Mouse (Mus musculus) myocyte (in vitro differentiated cells): ENCODE measurements around the gene Dysf. TPM values are rescaled to one million over a fixed set of nuclear protein-coding genes. Genes with fewer than 3 reads are reported as not detected.

Experiments used
- H3K27me3 ChIP-seq: one replicate; pipeline ENCODE4 v1.6.1; 2011; ENCODE audit not compliant: control insufficient read depth, insufficient read depth, insufficient read length
- H3K36me3 ChIP-seq: one replicate; pipeline ENCODE4 v1.6.1; 2011; ENCODE audit not compliant: control insufficient read depth, insufficient read depth
- H3K4me2 ChIP-seq: one replicate; pipeline ENCODE4 v1.6.1; 2011; ENCODE audit warnings: low read depth, control low read depth
- H3K4me3 ChIP-seq: one replicate; pipeline ENCODE4 v1.5.1; 2011; ENCODE audit warnings: mild to moderate bottlenecking, control low read depth, moderate library complexity
- H3K79me2 ChIP-seq: one replicate; pipeline ENCODE4 v1.6.1; 2011; ENCODE audit not compliant: control insufficient read depth, insufficient read depth
- H3ac ChIP-seq: one replicate; pipeline ENCODE4 v1.6.1; 2011; ENCODE audit not compliant: control insufficient read depth, insufficient read length
- CEBPB ChIP-seq: IDR thresholded peaks from 2 replicates; pipeline ENCODE4 v1.6.1; 2011; ENCODE audit warnings: mild to moderate bottlenecking, moderate library complexity; ENCODE audit not compliant: poor library complexity, insufficient read depth, severe bottlenecking
- E2F4 ChIP-seq: IDR thresholded peaks from one replicate; pipeline ENCODE4 v1.6.1; 2011; ENCODE audit warnings: mild to moderate bottlenecking, control low read depth, moderate library complexity; ENCODE audit not compliant: insufficient read depth
- MAX ChIP-seq: IDR thresholded peaks from one replicate; pipeline ENCODE4 v1.6.1; 2011; ENCODE audit warnings: low read depth, mild to moderate bottlenecking, control low read depth
- MYOD1 ChIP-seq, 3 experiments: IDR thresholded peaks; one replicate each; pipeline ENCODE4 v1.6.1; 2011; ENCODE audit warnings: control low read depth in 2 of 3, low read depth in 2 of 3, mild to moderate bottlenecking in 2 of 3, moderate library complexity in 1 of 3; ENCODE audit not compliant: insufficient read length in 2 of 3, control insufficient read depth in 1 of 3
- MYOG ChIP-seq, 3 experiments: IDR thresholded peaks; one replicate each; pipeline ENCODE4 v1.6.1; 2011; ENCODE audit warnings: control low read depth in 2 of 3, low read depth in 2 of 3, mild to moderate bottlenecking in 2 of 3; ENCODE audit not compliant: insufficient read length in 2 of 3, control insufficient read depth in 1 of 3, insufficient read depth in 1 of 3
- POLR2A ChIP-seq: IDR thresholded peaks from one replicate; pipeline ENCODE4 v1.6.1; 2011; ENCODE audit warnings: low read depth, mild to moderate bottlenecking, control low read depth, moderate library complexity; ENCODE audit not compliant: insufficient read length
- POLR2AphosphoS2 ChIP-seq: IDR thresholded peaks from one replicate; pipeline ENCODE4 v1.6.1; 2011; ENCODE audit warnings: low read depth, control low read depth; ENCODE audit not compliant: insufficient read length
- REST ChIP-seq: IDR thresholded peaks from one replicate; pipeline ENCODE4 v1.6.1; 2011; ENCODE audit warnings: mild to moderate bottlenecking, control low read depth, moderate library complexity; ENCODE audit not compliant: insufficient read depth, insufficient read length
- SRF ChIP-seq: IDR thresholded peaks from one replicate; pipeline ENCODE4 v1.6.1; 2011; ENCODE audit warnings: low read depth; ENCODE audit not compliant: control insufficient read depth, insufficient read length
- TCF12 ChIP-seq: IDR thresholded peaks from one replicate; pipeline ENCODE4 v1.6.1; 2011; ENCODE audit warnings: mild to moderate bottlenecking, control low read depth; ENCODE audit not compliant: poor library complexity, insufficient read depth, severe bottlenecking
- TCF3 ChIP-seq: IDR thresholded peaks from one replicate; pipeline ENCODE4 v1.6.1; 2011; ENCODE audit warnings: low read depth, control low read depth; ENCODE audit not compliant: insufficient read length
- USF1 ChIP-seq: IDR thresholded peaks from one replicate; pipeline ENCODE4 v1.6.1; 2011; ENCODE audit warnings: low read depth, mild to moderate bottlenecking, control low read depth, moderate library complexity
- polyA plus RNA-seq: library from polyadenylated mRNA; unstranded; fragments of >200 nt; fragmentation: generic; extraction: Trizol; gene quantifications from one replicate; pipeline ENCODE4 v1.2.1, GENCODE M21; 2012; ENCODE audit warnings: missing spikeins

Gene Dysf
- polyA plus RNA-seq, 1 experiment = 35.5 TPM

- Histone ChIP-seq H3ac (no peak overlapping the region), H3K4me3 (no peak overlapping the region), H3K79me2 (no peaks in the 10 kb centered on the region), H3K27me3 (no peaks in the 10 kb centered on the region), H3K4me2 (no peak overlapping the region), H3K36me3 (no peaks in the 10 kb centered on the region)
- TF ChIP-seq SRF (no peak), MAX (no peak), TCF3 (no peak), POLR2AphosphoS2 (no peak)
Measured at GRCm38 (mm10) chr6:84233783-84234182, 225.4 kb downstream of the Dysf start.

- Histone ChIP-seq H3ac (no peak overlapping the region), H3K4me3 (no peak overlapping the region), H3K4me2 (no peak overlapping the region), H3K27me3 (no peaks in the 10 kb centered on the region), H3K36me3 (no peaks in the 10 kb centered on the region), H3K79me2 (no peaks in the 10 kb centered on the region)
- TF ChIP-seq TCF3 (no peak), CEBPB (no peak), MYOD1 (IDR thresholded peaks at IDR 0.05; ENCODE audit: control insufficient read depth in 1 of 3, insufficient read length in 2 of 3, low read depth in 2 of 3) (no peak), POLR2AphosphoS2 (no peak), REST (no peak), MAX (no peak), SRF (no peak), E2F4 (no peak)
Measured at GRCm38 (mm10) chr6:84235365-84235764, 227.0 kb downstream of the Dysf start.

GRCm38 (mm10) chr6:84243385-84243784 lies 235.0 kb downstream of the Dysf start:
- no peak overlapping the region for H3ac ChIP-seq
- peak overlapping the region; percentile 30 for H3K4me2 ChIP-seq
- no peaks in the 10 kb centered on the region for H3K27me3 ChIP-seq
- no peaks in the 10 kb centered on the region for H3K79me2 ChIP-seq
- H3K4me3 ChIP-seq = no peak overlapping the region
- H3K36me3 ChIP-seq = no peaks in the 10 kb centered on the region
- TF ChIP-seq MAX (no peak), MYOG (IDR thresholded peaks at IDR 0.05; ENCODE audit: control insufficient read depth in 1 of 3, insufficient read depth in 1 of 3, insufficient read length in 2 of 3, low read depth in 2 of 3) (peak; percentile 52 to 80 (median 63)), MYOD1 (IDR thresholded peaks at IDR 0.05; ENCODE audit: control insufficient read depth in 1 of 3, insufficient read length in 2 of 3, low read depth in 2 of 3) (peak in 1 of 3 experiments; percentile 75), TCF12 (peak; percentile 40), USF1 (no peak)

GRCm38 (mm10) chr6:84246101-84246760 lies 237.8 kb downstream of the Dysf start:
- no peaks in the 10 kb centered on the region for H3K36me3 ChIP-seq
- H3K4me3 ChIP-seq = no peak overlapping the region
- H3K79me2 ChIP-seq = no peaks in the 10 kb centered on the region
- TF ChIP-seq MYOD1 (IDR thresholded peaks at IDR 0.05; ENCODE audit: control insufficient read depth in 1 of 3, insufficient read length in 2 of 3, low read depth in 2 of 3) (no peak), SRF (no peak), USF1 (no peak), TCF12 (no peak), E2F4 (no peak), MAX (no peak), POLR2A (no peak), TCF3 (no peak), MYOG (IDR thresholded peaks at IDR 0.05; ENCODE audit: control insufficient read depth in 1 of 3, insufficient read depth in 1 of 3, insufficient read length in 2 of 3, low read depth in 2 of 3) (no peak), REST (no peak), CEBPB (no peak), POLR2AphosphoS2 (no peak)
- H3K27me3 ChIP-seq = no peaks in the 10 kb centered on the region
- no peak overlapping the region for H3ac ChIP-seq
- H3K4me2 ChIP-seq = no peak overlapping the region

- Histone ChIP-seq H3K4me3 (no peak overlapping the region), H3K4me2 (no peak overlapping the region), H3K27me3 (no peaks in the 10 kb centered on the region), H3K79me2 (no peaks in the 10 kb centered on the region), H3K36me3 (no peaks in the 10 kb centered on the region), H3ac (no peak overlapping the region)
- TF ChIP-seq MAX (no peak), MYOG (IDR thresholded peaks at IDR 0.05; ENCODE audit: control insufficient read depth in 1 of 3, insufficient read depth in 1 of 3, insufficient read length in 2 of 3, low read depth in 2 of 3) (no peak), TCF12 (no peak), USF1 (no peak), SRF (no peak), REST (no peak), TCF3 (no peak), MYOD1 (IDR thresholded peaks at IDR 0.05; ENCODE audit: control insufficient read depth in 1 of 3, insufficient read length in 2 of 3, low read depth in 2 of 3) (no peak), POLR2A (no peak), POLR2AphosphoS2 (no peak), CEBPB (no peak), E2F4 (no peak)
Measured at GRCm38 (mm10) chr6:84246979-84247378, 238.6 kb downstream of the Dysf start.

Other genes with a start within 250 kb of the Dysf start
- 0.05 TPM for gene Ankrd53, start 245.9 kb upstream of the Dysf start, polyA plus RNA-seq
- gene Tex261, start 232.8 kb upstream of the Dysf start, polyA plus RNA-seq = 70.7 TPM
- 42.9 TPM for gene Nagk, start 213.6 kb upstream of the Dysf start, polyA plus RNA-seq
- gene Paip2b, start 176.8 kb upstream of the Dysf start, polyA plus RNA-seq = 14.4 TPM
- gene Zfp638, start 141.5 kb upstream of the Dysf start, polyA plus RNA-seq = 6.0 TPM